Mouse (Mus musculus) layer of hippocampus, postnatal 14 days (tissue): ENCODE measurements at regions not wholly inside any gene's neighbourhood (a gene's known extent, or its start where the extent isn't known, plus 50 kb on each side); places are given as distances from the start of the nearest gene placed in this dataset.

ENCODE experiments used
- DNase-seq, 2 experiments: peaks; one replicate each; pipeline ENCODE4 v3.0.0; 2021 to 2022; ENCODE audit warnings: low spot score in 2 of 2, mixed read lengths in 1 of 2

DNA sequence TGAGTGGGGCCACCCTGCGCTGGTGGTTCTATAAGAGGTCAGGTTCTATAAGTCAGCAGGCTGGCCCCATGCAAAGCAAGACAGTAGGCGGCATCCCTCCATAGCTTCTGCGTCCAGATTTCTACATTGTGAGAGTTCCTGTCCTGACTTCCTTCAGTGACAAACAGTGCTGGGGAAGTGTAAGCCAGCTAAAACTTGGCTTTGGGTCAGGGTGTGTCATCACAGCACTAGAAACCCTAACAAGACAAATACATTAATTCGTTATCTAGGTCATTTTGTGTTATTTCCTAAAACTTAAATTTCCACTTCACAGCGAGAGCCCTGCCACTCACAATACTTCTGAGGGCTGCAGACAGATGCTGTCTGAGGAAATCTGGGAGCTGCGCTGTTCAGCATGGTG lies 181.3 kb downstream of the Ifng start:
- DNase-seq, result no peak

DNA sequence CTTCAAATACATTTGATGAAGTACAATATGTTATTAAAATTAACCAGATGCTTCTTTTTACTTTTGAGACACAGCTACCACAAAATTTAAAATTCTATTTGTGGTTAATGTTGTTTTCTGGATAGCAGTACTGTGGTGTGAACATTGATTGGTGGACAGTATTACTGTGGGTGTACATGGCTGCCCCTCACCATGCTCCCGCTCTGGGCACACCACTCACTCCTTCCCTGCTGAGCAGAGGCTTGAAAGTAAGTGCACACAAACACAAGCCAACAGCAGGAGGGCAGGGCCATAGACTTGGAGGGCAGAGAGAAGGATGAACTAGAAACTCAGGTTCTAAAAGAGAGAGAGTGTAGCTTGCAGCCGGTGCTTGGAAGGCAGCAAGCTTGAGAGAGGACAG lies 182.1 kb downstream of the Ifng start:
- no peak for DNase-seq

DNA sequence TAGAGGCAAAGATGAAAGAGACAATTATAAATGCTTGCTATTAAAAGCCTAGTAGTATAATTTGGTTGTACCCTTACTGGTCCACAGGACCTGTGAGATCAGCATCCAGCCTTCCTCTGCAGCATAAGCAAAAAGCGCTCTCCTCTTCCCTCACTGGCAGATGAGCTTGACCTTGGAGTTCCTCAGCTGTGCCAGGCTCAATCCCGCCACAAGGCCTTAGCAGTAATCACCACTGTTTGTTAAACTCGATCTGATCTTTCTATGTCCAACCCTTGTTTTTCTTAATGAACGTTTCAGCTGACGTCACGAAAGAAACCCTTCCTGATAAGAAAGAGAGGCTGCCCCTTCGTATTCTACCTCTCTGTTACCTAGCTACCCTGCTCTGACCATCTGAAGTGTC lies 183.5 kb downstream of the Ifng start:
- no peak for DNase-seq

DNA sequence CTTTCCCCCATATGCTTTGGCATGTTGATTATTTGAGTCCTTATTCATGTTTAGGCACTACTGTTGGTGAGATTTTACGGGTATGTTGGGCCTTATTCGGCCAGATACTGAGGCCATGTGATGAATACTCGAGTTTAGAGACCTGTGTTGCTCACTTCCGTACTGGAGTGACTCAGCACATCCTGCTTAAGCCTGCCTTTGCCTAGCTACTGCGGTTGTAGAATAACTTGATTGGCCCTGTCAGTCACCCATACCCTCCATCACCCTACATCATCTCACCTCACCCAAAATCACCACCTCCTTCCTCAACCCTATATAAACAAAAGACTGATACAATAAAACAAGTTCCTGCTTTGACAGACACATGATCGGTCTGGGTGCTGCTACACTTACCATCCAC lies 187.2 kb downstream of the Ifng start:
- no peak for DNase-seq

DNA sequence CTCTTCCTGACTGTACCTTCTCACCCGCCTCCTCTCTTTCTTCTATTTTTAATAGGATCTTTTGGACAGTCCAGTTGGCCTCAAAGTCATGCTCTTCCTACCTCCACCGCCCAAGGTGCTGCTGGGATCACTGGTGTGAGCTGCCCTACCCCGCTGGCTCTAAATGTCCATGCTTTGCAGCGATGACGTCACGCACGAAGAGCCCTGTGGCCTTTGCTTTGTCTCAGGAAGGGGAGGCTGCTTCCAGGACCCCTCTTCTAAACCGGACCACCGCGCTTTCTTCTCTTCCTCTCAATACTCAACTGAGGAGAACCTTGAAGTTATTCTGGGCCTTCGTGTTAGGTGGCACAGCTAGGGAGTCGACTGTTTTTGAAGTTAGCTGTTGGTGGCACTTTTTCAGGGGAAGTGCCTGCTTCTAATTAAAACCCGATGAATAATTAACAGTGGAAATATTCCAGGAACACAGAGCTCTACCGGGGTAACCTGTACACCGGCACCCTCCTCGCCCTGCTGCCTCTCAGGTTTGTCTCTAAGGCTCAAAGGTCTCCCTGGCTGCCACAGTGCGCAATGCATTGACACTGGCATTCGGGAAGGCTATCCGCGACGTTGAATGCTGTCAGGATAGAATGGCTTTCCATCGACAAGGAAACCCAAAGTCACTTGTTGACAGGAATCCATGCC lies 188.7 kb downstream of the Ifng start:
- DNase-seq, result no peak

DNA sequence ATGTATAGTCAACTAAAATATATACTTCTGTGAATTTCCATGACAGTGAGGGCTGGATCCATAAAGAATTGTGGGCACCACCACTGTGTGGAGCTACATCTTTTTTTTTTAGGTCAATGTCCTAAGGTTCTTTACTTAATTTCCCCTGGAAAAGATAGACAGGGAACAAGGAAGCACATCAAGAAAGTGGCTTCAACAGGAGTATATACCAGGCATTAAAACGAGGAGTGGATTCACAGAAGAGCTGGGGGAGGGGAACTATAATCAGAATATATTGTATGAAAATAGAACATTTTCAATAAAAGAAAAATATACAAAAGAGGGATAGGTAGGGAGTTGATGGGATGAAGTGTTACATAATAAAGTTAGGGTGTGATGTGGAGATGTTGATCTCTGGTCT lies 190.9 kb downstream of the Ifng start:
- no peak for DNase-seq

DNA sequence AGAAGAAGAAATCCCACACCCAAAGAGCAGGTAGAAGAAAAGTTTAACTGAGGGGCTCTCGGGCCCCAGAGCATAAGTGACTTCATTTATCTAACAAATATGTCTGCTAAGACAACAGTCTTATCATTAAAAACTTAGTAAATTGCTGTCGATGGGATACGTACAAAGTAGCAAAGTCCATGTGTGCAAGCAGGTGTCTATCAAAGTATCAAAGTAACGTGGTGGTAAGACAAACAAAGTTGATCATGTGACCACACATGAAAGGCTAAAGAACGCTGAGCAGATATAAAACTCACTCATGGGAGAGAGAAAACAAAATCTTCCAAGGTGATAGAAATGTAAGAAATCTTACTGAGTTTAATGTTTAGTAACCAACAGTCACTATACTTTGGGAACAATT lies 191.3 kb downstream of the Ifng start:
- no peak for DNase-seq

DNA sequence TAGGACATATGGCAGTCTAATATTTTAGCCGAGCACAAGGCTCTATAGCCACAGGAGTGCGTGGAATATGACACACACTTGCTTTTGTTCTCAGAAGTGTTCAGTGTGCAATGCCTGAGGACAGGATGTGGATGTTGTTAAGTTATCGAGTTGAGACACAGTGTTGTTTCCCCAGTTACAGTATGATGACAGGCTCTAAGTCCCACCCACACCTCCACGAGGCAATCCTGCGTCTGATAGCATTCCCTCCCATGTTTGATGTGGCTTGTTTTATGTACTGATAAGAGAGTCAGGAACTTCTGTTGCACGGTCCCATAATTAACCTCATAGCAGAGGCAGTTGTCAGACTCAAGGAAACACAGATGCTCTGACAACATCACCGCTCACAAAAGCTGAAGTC lies 192.6 kb downstream of the Ifng start:
- DNase-seq, result no peak

DNA sequence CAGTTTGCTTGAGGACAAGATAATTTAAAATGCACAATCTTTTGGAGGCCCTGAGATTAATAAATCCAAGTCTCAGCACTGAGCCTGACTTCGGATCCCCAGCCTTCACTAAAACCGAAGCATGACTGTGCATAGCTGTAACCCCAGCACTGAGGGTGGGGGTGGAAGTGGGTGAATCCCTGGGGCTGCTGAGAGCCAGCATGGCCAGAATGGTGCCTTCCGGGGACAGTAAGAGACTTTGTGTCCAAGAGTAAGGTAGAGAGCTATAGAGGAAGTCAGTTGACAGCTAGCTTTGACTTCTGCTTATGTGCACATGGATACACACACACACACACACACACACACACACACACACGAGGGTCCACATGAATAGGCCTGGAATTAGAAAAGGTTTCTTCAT lies 198.3 kb downstream of the Ifng start:
- DNase-seq, result no peak

DNA sequence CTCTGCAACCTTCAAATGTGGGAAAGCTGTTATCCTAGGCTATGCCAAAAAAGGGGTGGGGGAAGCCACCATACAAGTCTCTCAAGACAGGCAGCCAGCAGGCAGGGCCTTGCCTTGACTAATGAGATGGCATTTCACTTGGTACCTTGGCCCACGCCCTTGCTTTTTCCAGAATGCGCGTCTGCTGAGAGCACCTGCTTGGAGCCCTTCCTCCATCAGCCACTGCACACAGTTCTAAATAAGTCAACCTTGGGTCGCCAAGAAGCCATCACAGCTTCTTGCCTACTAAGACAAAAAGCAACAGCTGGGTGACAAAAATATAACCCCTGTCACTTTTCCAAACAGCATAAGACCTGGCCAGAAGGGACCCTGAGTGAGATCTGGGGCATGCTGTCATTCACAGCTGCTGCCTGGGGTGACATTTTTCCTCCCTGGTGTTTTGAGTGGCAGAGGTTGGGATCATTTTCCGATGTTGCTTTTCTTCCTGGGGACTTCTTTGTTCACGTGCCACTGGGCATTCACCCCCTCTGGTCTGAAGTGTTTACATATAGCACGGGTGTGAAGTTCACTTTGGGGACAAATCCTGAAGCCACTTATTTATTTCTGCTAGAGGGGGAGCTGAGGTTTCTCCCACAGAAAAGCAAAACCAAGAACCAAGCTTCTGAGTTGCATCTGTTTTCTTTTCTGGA lies 199.4 kb downstream of the Ifng start:
- DNase-seq, result peak; percentile 16 to 24

DNA sequence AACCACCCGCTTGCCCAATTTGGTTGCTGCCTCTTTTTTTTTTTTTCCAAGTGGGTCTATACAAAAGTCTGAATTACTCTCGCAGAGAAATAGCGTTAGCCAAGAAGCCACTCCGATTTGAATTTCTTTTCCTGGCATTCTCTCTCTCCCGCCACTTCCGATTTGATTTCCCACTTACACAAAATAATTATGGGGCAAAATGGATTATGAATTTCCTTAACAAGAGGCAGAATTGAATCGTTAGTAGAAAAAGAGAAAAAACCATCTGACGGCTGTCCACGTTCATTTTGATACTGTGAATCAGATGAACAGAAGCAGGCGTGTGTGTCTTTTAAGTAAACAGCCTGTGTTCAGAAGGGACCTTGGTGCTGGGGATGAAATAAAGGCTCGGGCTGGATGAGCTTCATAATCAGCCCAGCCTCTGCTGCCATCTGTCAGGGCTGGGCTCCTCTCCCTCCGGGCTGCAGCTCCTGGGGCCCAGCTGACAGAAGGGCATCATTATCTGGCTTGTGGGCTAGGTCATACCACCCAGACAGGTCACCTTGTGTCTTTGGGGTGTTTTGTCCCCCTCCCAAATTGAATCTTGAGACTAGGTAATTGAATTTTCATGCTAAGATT lies 200.1 kb downstream of the Ifng start:
- DNase-seq, result peak; percentile 33 to 42

DNA sequence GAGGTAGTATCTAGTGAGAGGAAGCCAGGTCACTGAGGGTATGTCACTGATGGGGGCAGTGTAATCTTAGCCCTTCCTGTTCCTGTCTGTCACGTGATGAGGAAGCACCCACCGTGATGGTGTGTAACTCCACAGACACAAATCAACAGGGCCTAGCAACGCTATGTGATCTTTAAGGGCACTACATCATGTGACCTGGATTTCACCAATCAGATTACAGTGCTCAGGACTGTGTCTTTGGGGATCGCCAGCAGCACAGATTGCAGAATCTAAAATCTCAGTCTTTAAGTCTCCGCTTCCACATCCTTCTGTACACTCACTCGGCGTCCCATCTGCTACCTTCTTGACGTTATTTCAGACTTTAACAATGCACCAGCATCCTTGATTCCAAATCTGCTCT lies 202.8 kb downstream of the Ifng start:
- DNase-seq, result peak in 1 of 2 experiments; percentile 31

DNA sequence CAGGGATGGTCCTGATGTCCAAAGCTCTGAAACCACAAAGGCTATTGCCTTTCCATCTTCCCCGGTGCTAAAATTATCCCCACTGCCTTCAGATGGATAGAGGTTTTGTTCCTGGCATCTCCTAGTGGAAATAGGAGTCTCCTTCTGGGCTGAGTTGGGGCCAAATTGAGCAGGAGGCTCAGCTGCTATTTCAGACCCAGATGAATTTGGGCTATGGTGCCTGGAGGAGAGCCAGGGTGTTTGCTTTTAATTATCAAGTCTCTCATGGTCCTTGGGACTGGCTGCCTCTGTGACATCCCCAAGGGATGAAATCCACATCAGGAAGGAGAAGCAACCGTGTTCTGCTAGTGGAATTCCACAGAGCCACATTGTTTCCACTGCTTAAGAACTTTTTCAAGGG lies 207.3 kb downstream of the Ifng start:
- peak; percentile 34 to 72 for DNase-seq

DNA sequence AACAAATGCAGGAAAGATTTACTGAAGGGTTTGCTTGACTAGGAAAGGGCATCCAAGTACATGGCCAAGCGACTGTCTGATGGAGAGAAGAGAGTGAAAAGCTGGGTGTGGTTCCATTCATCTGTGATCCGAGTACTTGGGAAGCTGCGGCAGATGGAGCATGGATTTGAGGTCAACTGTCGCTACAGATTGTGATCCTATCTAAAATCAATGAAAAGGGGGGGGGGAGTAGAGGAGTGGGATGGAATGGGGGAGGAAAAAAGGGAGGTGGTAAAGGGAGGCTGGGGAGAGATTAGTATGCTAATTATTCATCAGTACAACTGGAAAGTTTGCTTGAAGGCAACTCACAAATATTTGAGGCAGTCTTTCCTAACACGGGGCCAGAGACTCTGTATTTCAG lies 213.4 kb downstream of the Dyrk2 start:
- DNase-seq, result no peak

DNA sequence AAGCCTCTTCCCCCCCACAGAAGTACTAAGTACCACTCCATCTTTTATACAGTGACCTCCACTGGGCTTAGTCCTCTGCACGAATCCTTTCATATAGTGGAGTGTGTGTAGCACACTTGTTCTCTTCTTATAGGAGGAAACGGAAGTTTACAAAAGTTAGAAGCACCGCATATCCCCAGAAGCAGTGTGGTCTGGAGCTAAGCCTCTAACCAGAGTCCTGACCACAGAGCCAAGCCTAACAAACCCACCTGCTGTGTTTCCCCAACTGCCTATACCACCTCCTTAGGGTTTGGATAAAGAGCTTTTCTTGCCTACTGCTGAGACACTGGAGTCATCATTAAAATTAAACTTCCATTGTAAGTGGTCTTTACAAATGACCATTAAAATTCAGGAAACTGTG lies 204.0 kb downstream of the Dyrk2 start:
- no peak for DNase-seq

DNA sequence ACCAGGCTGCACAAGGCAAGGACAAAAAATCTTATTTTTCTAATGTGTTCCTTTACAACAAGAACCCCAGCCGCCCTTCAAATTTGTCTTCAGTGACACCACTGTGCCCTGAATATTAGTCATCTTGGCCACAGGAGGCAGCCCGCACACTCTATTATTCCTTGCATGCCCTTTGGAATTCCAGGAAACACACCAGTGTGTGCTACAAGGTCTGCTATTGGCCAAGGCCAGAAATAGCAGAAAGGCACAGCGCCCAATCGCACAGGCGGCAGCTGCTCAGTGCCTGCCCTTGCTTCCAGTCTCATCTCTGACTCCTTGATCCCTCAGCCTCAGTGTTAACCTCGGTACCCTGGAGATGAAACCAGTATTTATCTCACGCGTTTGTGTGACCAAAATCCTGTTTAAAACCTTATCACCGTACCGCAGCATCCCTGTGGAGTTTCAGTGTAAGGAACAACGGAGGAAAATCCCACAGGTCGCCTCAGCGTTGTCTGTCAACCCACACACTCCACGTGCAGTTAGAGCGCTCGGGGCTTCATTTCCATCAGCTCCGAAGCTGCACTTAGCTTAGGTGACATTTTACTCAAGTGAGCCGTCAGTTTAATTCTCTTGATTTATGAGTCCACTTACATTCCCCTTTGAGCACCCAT lies 194.1 kb downstream of the Dyrk2 start:
- no peak for DNase-seq

DNA sequence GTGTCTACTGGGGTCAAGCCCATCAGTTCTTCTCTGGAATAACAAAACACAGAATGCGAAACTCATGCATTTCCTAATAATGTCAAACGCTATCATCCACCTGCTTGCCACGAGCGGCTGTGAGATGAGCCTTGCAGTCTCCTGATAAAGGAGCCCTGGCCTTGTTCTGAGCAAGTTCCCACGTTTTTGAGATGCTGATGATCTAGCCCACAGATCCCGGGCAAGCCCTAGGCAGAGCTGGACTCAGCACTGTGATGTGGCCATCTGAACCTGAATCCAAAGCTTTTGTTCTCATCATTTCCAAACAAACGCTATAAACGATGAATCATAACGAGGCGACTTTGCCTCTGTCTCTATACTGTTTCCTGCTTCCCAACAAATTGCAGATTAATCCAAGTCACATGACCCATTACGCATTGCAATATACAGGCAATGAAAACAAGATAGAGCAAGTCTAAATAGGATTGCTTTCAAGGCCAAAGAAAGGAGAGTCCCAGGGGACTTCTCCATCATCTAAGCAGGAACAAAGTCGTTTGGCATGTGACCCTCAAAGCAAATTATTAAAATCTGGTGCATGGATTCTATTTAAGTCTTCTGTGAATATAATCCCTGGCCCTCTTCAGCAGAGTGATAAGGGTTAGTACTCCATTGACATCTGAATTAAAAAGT lies 191.1 kb downstream of the Dyrk2 start:
- DNase-seq, result no peak

DNA sequence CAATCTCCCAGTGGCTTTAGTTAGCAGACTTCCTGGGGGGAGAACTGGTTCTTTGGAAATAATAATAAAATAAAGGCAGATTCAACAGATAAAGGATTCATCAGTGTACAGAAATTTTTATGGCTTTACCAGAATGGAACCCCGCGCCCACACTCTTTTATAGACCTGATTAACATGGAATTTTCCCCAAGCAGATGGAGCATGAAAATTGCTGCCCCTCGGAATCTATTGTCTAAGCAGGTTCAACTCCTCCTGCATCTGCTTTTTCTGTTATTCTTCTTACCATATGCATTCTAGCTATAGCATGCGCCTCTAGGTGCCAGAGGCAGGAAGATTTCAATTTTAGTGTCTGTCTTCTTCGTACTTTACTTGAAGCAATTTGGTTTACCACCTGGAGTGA lies 190.5 kb downstream of the Dyrk2 start:
- no peak for DNase-seq

DNA sequence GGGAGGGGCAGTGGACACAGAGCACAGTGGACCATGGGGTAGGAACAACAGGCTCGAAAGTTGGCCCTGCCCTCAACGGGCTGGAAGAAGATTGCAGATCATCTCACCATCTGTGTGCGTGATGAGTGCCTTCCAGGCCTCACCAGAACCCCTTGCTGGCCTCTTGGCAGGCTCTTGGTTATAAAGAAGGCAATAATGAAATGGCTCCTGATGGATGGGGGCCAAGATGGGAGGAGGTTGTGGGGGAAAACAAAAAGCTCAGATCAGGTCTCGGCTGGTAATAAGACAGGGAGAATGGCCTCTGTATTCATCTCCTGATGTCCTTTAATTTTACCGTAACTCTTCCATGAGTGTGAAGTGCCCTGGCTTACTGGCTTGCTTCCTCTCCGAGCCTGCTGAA lies 189.1 kb downstream of the Dyrk2 start:
- DNase-seq, result no peak

DNA sequence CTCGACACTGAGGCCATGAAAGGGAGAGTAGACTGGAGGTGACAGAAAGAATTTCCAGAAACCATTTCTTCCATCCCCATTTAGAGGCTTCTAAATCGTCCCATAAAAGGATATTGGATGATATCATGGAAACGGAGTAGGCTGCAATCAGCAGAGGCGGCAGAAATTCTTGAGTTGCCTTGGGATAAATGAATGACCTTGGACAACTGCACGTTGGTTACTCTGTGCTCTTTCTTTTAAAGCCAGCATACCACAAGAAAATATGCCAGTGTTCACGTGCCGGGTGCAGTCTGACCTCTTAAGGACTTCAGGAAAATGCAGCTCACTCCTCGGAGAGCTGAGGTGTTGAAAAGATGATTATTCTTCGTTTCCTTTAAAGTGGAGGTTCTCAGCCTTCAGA lies 186.7 kb downstream of the Dyrk2 start:
- DNase-seq, result no peak

DNA sequence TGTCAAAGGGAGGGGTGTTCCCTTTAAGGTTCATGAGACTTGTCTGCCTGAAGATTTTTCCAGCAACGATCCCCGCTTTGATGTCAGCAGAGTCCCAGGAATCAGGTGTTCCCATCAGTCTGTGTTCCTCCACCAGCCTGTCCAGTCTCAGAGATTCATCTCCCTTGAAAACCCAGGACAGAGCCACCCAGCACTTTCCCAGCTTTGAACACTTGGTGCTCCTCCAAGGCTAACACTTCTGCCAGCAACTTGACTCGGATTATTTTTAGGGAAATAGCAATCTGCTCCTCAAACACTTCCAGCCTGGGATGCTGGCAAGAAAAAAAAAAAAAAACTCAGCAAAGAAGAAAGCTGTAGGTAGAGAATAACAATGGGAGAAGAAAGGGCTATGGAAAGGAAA lies 170.7 kb downstream of the Dyrk2 start:
- peak in 1 of 2 experiments; percentile 40 for DNase-seq

DNA sequence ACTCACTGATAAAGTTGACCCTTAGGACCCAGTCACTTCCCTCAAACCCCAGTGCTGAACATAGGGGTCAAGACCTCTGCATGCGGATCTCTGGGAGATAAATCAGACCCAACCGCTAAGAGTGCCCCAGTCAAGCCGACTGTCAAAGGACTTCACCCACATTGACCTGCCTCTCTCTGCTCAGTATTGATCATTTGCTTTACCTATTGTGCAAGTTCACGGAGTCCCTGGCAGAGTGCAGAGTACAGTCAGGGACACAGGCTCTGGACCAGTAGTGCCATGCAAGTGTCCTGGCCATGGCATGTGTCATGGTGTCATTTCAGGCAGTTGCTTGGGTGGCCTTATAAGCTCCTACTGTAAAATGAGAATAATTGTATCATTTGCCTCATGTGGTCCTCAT lies 169.9 kb downstream of the Dyrk2 start:
- DNase-seq, result no peak
